Mouse (Mus musculus) thymus, adult 2 months (tissue): ENCODE measurements around the gene Mdfi.

Experiments
- CTCF ChIP-seq: fragments of 200-500 bp; IDR thresholded peaks from 2 replicates; pipeline ENCODE4 v1.5.1; 2012; ENCODE audit warnings: mild to moderate bottlenecking, control low read depth, low read length, moderate library complexity, borderline replicate concordance; ENCODE audit not compliant: control insufficient read depth, poor library complexity, insufficient read depth; ENCODE audit errors: extremely low read depth
- POLR2A ChIP-seq: fragments of 200-500 bp; IDR thresholded peaks from 2 replicates; pipeline ENCODE4 v1.6.1; 2012; ENCODE audit warnings: mild to moderate bottlenecking, low read length, control low read depth, moderate library complexity; ENCODE audit not compliant: control insufficient read depth, poor library complexity, insufficient read depth; ENCODE audit errors: extremely low read depth

GRCm38 (mm10) chr17:47788996-47789395, 45.5 kb downstream of the Mdfi start:
- TF ChIP-seq CTCF (no peak), POLR2A (no peak)
